In genomic region chr13:81171115-81171514, GRCm38 (mm10) we compare ENCODE assay signal across 11 mouse cellular contexts.
"Had no signal": no experiment of that assay in that cellular context is flagged by ENCODE, and none has a peak within 500 bp of the region (broad histone marks: within the 10 kb centered on the region; RNA-seq: fewer than 3 reads in every experiment).

No protein-coding gene starts in this region.

- H3K27ac ChIP-seq: limb, embryonic 15.5 days; liver, embryonic 12.5 days; midbrain, embryonic 13.5 days had no signal

- H3K4me3 ChIP-seq: limb, embryonic 15.5 days; liver, embryonic 12.5 days; midbrain, embryonic 13.5 days had no signal

- H3K4me2 ChIP-seq: limb, embryonic 15.5 days; liver, embryonic 12.5 days; midbrain, embryonic 13.5 days had no signal

- H3K4me1 ChIP-seq: limb, embryonic 15.5 days; liver, embryonic 12.5 days; midbrain, embryonic 13.5 days had no signal

- H3K9me3 ChIP-seq: limb, embryonic 15.5 days; liver, embryonic 12.5 days; midbrain, embryonic 13.5 days had no signal

- DNase-seq: kidney, adult 8-10 months; kidney, postnatal 25 days; layer of hippocampus, adult 9-11 months; layer of hippocampus, postnatal 36 days; lung, postnatal 10 days; right cerebral cortex, postnatal 14 days; thymus, postnatal 14 days had no signal

- H3K9ac ChIP-seq: limb, embryonic 15.5 days; liver, embryonic 12.5 days; midbrain, embryonic 13.5 days had no signal

- H3K36me3 ChIP-seq: limb, embryonic 15.5 days; liver, embryonic 12.5 days; midbrain, embryonic 13.5 days had no signal

- ATAC-seq: intestine, postnatal 0 days; liver, embryonic 12.5 days; midbrain, embryonic 13.5 days had no signal

- H3K27me3 ChIP-seq: limb, embryonic 15.5 days; liver, embryonic 12.5 days; midbrain, embryonic 13.5 days had no signal
